ENCODE assay signal across 9 mouse cellular contexts in the genomic region with DNA sequence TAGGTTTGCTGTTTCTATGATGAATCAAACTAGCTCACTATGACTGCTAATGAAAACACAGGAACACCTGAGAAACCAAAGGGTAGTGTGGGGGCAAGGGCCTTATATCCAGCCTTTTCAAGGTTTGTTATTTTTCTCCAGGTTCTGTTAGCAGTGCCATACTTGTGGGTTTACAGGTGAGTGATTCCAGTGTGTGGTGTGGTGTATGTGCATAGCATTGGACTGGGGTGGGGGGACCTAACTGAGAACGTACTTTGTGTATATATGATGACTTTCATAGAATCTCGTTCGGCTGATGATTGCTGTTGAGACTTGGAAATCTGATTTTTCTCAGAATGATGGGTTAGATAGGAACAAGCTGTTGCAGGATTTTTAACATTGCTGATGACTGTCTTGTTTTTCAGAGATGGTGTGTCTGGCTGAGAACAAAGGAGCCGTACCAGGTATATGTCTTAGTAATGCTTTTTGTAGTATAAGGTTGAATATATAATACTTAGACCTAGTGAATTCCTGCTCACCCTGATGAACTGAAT. TPM values are rescaled to one million over a fixed set of nuclear protein-coding genes. Genes with fewer than 3 reads are reported as not detected.
DNase-seq lines count a peak whose midpoint lies in the region; ATAC-seq lines count a peak whose summit lies in the region.
"Had no signal": no experiment of that assay in that cellular context is flagged by ENCODE, and none has a peak within 500 bp of the region (broad histone marks: within the 10 kb centered on the region; RNA-seq: fewer than 3 reads in every experiment).

No protein-coding gene starts in this region.

- peak overlapping the region; percentile 97 for H3K4me3 ChIP-seq in kidney, embryonic 16.5 days (ENCODE audit: low read length)
- peak overlapping the region; percentile 66 for H3K4me3 ChIP-seq in forebrain, embryonic 10.5 days
- H3K4me3 ChIP-seq in limb, embryonic 12.5 days (replicated peaks) = peak overlapping the region; percentile 74
- H3K4me3 ChIP-seq in neural tube, embryonic 15.5 days (replicated peaks) = peak overlapping the region; percentile 70

- H3K9me3 ChIP-seq in kidney, embryonic 16.5 days (ENCODE audit: low read length) = no peaks in the 10 kb centered on the region
- no peaks in the 10 kb centered on the region for H3K9me3 ChIP-seq in forebrain, embryonic 10.5 days
- no peaks in the 10 kb centered on the region for H3K9me3 ChIP-seq in limb, embryonic 12.5 days
- H3K9me3 ChIP-seq in neural tube, embryonic 15.5 days (replicated peaks) = no peaks in the 10 kb centered on the region

- no peak for ATAC-seq in kidney, embryonic 16.5 days (ENCODE audit: low FRiP score, low TSS enrichment)
- no peak for ATAC-seq in limb, embryonic 12.5 days (ENCODE audit: insufficient number of reproducible peaks, insufficient read depth, low FRiP score, low TSS enrichment, low read depth)
- no peak for ATAC-seq in neural tube, embryonic 15.5 days (ENCODE audit: low FRiP score)

- H3K9ac ChIP-seq in kidney, embryonic 16.5 days (replicated peaks; ENCODE audit: low read length) = peak overlapping the region; percentile 98
- peak overlapping the region; percentile 98 for H3K9ac ChIP-seq in limb, embryonic 12.5 days (replicated peaks)
- peak overlapping the region; percentile 84 for H3K9ac ChIP-seq in neural tube, embryonic 15.5 days (replicated peaks)

- H3K4me2 ChIP-seq in kidney, embryonic 16.5 days (replicated peaks; ENCODE audit: low read depth, low read length) = peak overlapping the region; percentile 89
- peak overlapping the region; percentile 86 for H3K4me2 ChIP-seq in limb, embryonic 12.5 days
- H3K4me2 ChIP-seq in neural tube, embryonic 15.5 days = peak overlapping the region; percentile 67

- peaks cover 28% of the 10 kb centered on the region for H3K4me1 ChIP-seq in kidney, embryonic 16.5 days (ENCODE audit: insufficient read depth, low read length)
- H3K4me1 ChIP-seq in forebrain, embryonic 10.5 days = peaks cover 36% of the 10 kb centered on the region
- H3K4me1 ChIP-seq in limb, embryonic 12.5 days (replicated peaks) = peaks cover 22% of the 10 kb centered on the region
- H3K4me1 ChIP-seq in neural tube, embryonic 15.5 days = peaks cover 37% of the 10 kb centered on the region

- no peaks in the 10 kb centered on the region for H3K27me3 ChIP-seq in kidney, embryonic 16.5 days (ENCODE audit: insufficient read depth, low read length)
- H3K27me3 ChIP-seq in forebrain, embryonic 10.5 days (ENCODE audit: poor library complexity, severe bottlenecking) = no peaks in the 10 kb centered on the region
- no peaks in the 10 kb centered on the region for H3K27me3 ChIP-seq in limb, embryonic 12.5 days
- H3K27me3 ChIP-seq in neural tube, embryonic 15.5 days (replicated peaks) = no peaks in the 10 kb centered on the region

- peak overlapping the region; percentile 93; the same call in 1 of the 2 replicates for H3K27ac ChIP-seq in kidney, embryonic 16.5 days (ENCODE audit: low read length)
- H3K27ac ChIP-seq in forebrain, embryonic 10.5 days = peak overlapping the region; percentile 97
- peak overlapping the region; percentile 98; the same call in 1 of the 2 replicates for H3K27ac ChIP-seq in limb, embryonic 12.5 days
- H3K27ac ChIP-seq in neural tube, embryonic 15.5 days (replicated peaks) = no peak overlapping the region
- H3K27ac ChIP-seq: macrophage had no signal

- H3K36me3 ChIP-seq in kidney, embryonic 16.5 days (ENCODE audit: insufficient read depth, low read length) = peaks cover 28% of the 10 kb centered on the region
- peaks cover 34% of the 10 kb centered on the region for H3K36me3 ChIP-seq in forebrain, embryonic 10.5 days (replicated peaks)
- peaks cover 32% of the 10 kb centered on the region for H3K36me3 ChIP-seq in limb, embryonic 12.5 days
- H3K36me3 ChIP-seq in neural tube, embryonic 15.5 days = peaks cover 26% of the 10 kb centered on the region

- 40% methylated on average over 4 of the region's 4 CpGs for WGBS in kidney, embryonic 16.5 days
- 63% methylated on average over 4 of the region's 4 CpGs for WGBS in forebrain, embryonic 10.5 days
- 54% methylated on average over 4 of the region's 4 CpGs for WGBS in limb, embryonic 12.5 days
- WGBS in neural tube, embryonic 15.5 days = 56% methylated on average over 4 of the region's 4 CpGs

- DNase-seq in kidney, postnatal 36 days = no peak
- DNase-seq in forebrain, embryonic 10.5 days (ENCODE audit: extremely low spot score, low spot score) = no peak
- DNase-seq in adrenal gland, postnatal 36 days = no peak
- DNase-seq in c-Kit-positive CD71-positive TER-119-positive erythroid progenitor cells, embryonic 14.5 days (ENCODE audit: low spot score) = no peak
- DNase-seq in Muller cell, postnatal 12 days (ENCODE audit: inconsistent ontology term) = no peak

RNA-seq across cellular contexts. Expression of gene Slc3a2, which starts 2.0 kb away (rescaled TPM):
- 141 and 146 TPM in 2 replicates for polyA plus RNA-seq in kidney, embryonic 16.5 days (2015; fragmentation: Nextera tagmentation; extraction: Ambion mirVana)
- polyA plus RNA-seq in forebrain, embryonic 10.5 days (2016; fragmentation: Nextera tagmentation; extraction: Ambion mirVana) = 136 and 149 TPM in 2 replicates
- 114 and 115 TPM in 2 replicates for polyA plus RNA-seq in limb, embryonic 12.5 days (2016; fragmentation: Nextera tagmentation; extraction: Ambion mirVana)
- 158 and 159 TPM in 2 replicates for polyA plus RNA-seq in neural tube, embryonic 15.5 days (2015; fragmentation: Nextera tagmentation; extraction: Ambion mirVana)
- 100 to 1,000 TPM; 354 to 445 TPM for total RNA-seq in adrenal gland, postnatal 36 days (2021)

RNA-seq across cellular contexts. Expression of gene Wdr74, which starts 10.5 kb away (rescaled TPM):
- polyA plus RNA-seq in kidney, embryonic 16.5 days (2015; fragmentation: Nextera tagmentation; extraction: Ambion mirVana) = 101 and 108 TPM in 2 replicates
- polyA plus RNA-seq in forebrain, embryonic 10.5 days (2016; fragmentation: Nextera tagmentation; extraction: Ambion mirVana) = 120 and 126 TPM in 2 replicates
- 92.4 and 96.6 TPM in 2 replicates for polyA plus RNA-seq in limb, embryonic 12.5 days (2016; fragmentation: Nextera tagmentation; extraction: Ambion mirVana)
- polyA plus RNA-seq in neural tube, embryonic 15.5 days (2015; fragmentation: Nextera tagmentation; extraction: Ambion mirVana) = 91.0 and 95.2 TPM in 2 replicates
- total RNA-seq in adrenal gland, postnatal 36 days (2021) = 10 to 100 TPM; 52.3 to 71.2 TPM

RNA-seq across cellular contexts. Expression of gene 1700092M07Rik, which starts 15.4 kb away (rescaled TPM):
- 1.9 and 2.0 TPM in 2 replicates for polyA plus RNA-seq in kidney, embryonic 16.5 days (2015; fragmentation: Nextera tagmentation; extraction: Ambion mirVana)
- 3.4 and 3.7 TPM in 2 replicates for polyA plus RNA-seq in forebrain, embryonic 10.5 days (2016; fragmentation: Nextera tagmentation; extraction: Ambion mirVana)
- 2.7 and 3.5 TPM in 2 replicates for polyA plus RNA-seq in limb, embryonic 12.5 days (2016; fragmentation: Nextera tagmentation; extraction: Ambion mirVana)
- polyA plus RNA-seq in neural tube, embryonic 15.5 days (2015; fragmentation: Nextera tagmentation; extraction: Ambion mirVana) = 1.5 and 2.2 TPM in 2 replicates
- 1 to 10 TPM in 1 of 2 experiments, under 1 TPM in 1; 0.82 to 1.0 TPM for total RNA-seq in adrenal gland, postnatal 36 days (2021)
- polyA plus RNA-seq: macrophage had no signal

RNA-seq across cellular contexts. Expression of gene Stx5a, which starts 16.1 kb away (rescaled TPM):
- polyA plus RNA-seq in kidney, embryonic 16.5 days (2015; fragmentation: Nextera tagmentation; extraction: Ambion mirVana) = 150 and 154 TPM in 2 replicates
- polyA plus RNA-seq in forebrain, embryonic 10.5 days (2016; fragmentation: Nextera tagmentation; extraction: Ambion mirVana) = 86.8 and 87.8 TPM in 2 replicates
- 168 and 169 TPM in 2 replicates for polyA plus RNA-seq in limb, embryonic 12.5 days (2016; fragmentation: Nextera tagmentation; extraction: Ambion mirVana)
- polyA plus RNA-seq in neural tube, embryonic 15.5 days (2015; fragmentation: Nextera tagmentation; extraction: Ambion mirVana) = 124 and 127 TPM in 2 replicates
- 10 to 100 TPM; 83.6 to 92.9 TPM for total RNA-seq in adrenal gland, postnatal 36 days (2021)

RNA-seq across cellular contexts. Expression of gene Nxf1, which starts 31.7 kb away (rescaled TPM):
- 213 and 218 TPM in 2 replicates for polyA plus RNA-seq in kidney, embryonic 16.5 days (2015; fragmentation: Nextera tagmentation; extraction: Ambion mirVana)
- 254 and 275 TPM in 2 replicates for polyA plus RNA-seq in forebrain, embryonic 10.5 days (2016; fragmentation: Nextera tagmentation; extraction: Ambion mirVana)
- 219 and 237 TPM in 2 replicates for polyA plus RNA-seq in limb, embryonic 12.5 days (2016; fragmentation: Nextera tagmentation; extraction: Ambion mirVana)
- 127 and 140 TPM in 2 replicates for polyA plus RNA-seq in neural tube, embryonic 15.5 days (2015; fragmentation: Nextera tagmentation; extraction: Ambion mirVana)
- total RNA-seq in adrenal gland, postnatal 36 days (2021) = 100 to 1,000 TPM in 1 of 2 experiments, 10 to 100 TPM in 1; 94.7 to 144 TPM
